ENCODE assay signal across 28 mouse cellular contexts in the genomic region with DNA sequence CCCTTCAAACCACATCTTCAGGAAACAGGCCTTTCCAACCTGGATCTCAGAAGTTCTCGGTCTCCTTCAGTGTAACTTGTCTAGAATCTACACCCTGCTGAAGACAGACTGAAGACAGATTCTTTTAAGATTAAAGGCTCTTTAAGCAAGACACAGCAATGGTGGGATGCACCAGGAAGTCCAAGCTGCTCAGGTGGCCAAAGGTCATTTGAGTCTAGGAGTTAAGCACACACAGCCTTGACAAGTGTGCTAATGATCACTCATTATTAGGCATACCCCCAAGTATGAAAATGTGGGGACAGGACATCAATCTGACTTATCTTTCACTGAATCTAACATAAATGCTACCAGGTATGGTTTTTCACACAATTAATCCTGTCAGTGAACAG. TPM values are rescaled to one million over a fixed set of nuclear protein-coding genes. Genes with fewer than 3 reads are reported as not detected.
DNase-seq lines count a peak whose midpoint lies in the region; ATAC-seq lines count a peak whose summit lies in the region.
"Had no signal": no experiment of that assay in that cellular context is flagged by ENCODE, and none has a peak within 500 bp of the region (broad histone marks: within the 10 kb centered on the region; RNA-seq: fewer than 3 reads in every experiment).

No protein-coding gene starts in this region.

- no peak overlapping the region for H3K4me2 ChIP-seq in intestine, embryonic 15.5 days (replicated peaks)
- no peak overlapping the region for H3K4me2 ChIP-seq in neural tube, embryonic 15.5 days
- H3K4me2 ChIP-seq: forebrain, embryonic 15.5 days; heart, embryonic 11.5 days; hindbrain, embryonic 13.5 days had no signal

- H3K4me3 ChIP-seq in megakaryocyte, embryonic 14.5 days (replicated peaks): peak overlapping the region; percentile 54
- no peak overlapping the region for H3K4me3 ChIP-seq in intestine, embryonic 15.5 days (replicated peaks)
- H3K4me3 ChIP-seq in limb, embryonic 10.5 days: no peak overlapping the region
- no peak overlapping the region for H3K4me3 ChIP-seq in neural tube, embryonic 15.5 days (replicated peaks)
- H3K4me3 ChIP-seq: forebrain, embryonic 15.5 days; heart, adult 2 months; hindbrain, embryonic 10.5 days; hindbrain, embryonic 13.5 days had no signal

- DNase-seq in limb, embryonic 10.5 days (ENCODE audit: low spot score): no peak
- DNase-seq in lung, postnatal 36 days: no peak
- no peak for DNase-seq in heart, adult 9 months (ENCODE audit: low spot score in 2 of 2)
- DNase-seq: adrenal gland, adult 8-10 months; adrenal gland, postnatal 25 days; cerebellum, adult 11-12 months; cerebellum, adult 8-10 months; cerebellum, postnatal 14 days; gastrocnemius, postnatal 25 days; heart, adult 2 months had no signal

- H3K9ac ChIP-seq in intestine, embryonic 15.5 days: no peak overlapping the region
- no peak overlapping the region for H3K9ac ChIP-seq in neural tube, embryonic 15.5 days (replicated peaks)
- H3K9ac ChIP-seq: forebrain, embryonic 15.5 days; hindbrain, embryonic 13.5 days had no signal

- no peak overlapping the region for H3K27ac ChIP-seq in intestine, embryonic 15.5 days
- peak overlapping the region; percentile 46; the same call in 1 of the 2 replicates for H3K27ac ChIP-seq in limb, embryonic 10.5 days
- no peak overlapping the region for H3K27ac ChIP-seq in neural tube, embryonic 15.5 days (replicated peaks)
- H3K27ac ChIP-seq: heart, adult 2 months; hindbrain, embryonic 10.5 days; hindbrain, embryonic 13.5 days had no signal

- 76% methylated on average over 1 of the region's 1 CpGs for WGBS in intestine, embryonic 15.5 days
- WGBS in limb, embryonic 10.5 days: 89% methylated on average over 1 of the region's 1 CpGs
- 86% methylated on average over 1 of the region's 1 CpGs for WGBS in neural tube, embryonic 15.5 days

- no peak for ATAC-seq in megakaryocyte, adult 5-6 weeks (ENCODE audit: poor library complexity, severe bottlenecking)
- ATAC-seq in intestine, embryonic 15.5 days: peak; percentile 55
- ATAC-seq in neural tube, embryonic 15.5 days (ENCODE audit: low FRiP score): no peak
- ATAC-seq: hindbrain, embryonic 16.5 days had no signal

- peaks cover 60% of the 10 kb centered on the region for H3K36me3 ChIP-seq in megakaryocyte, embryonic 14.5 days (replicated peaks; ENCODE audit: low read length)
- H3K36me3 ChIP-seq in intestine, embryonic 15.5 days: no peaks in the 10 kb centered on the region
- H3K36me3 ChIP-seq in limb, embryonic 10.5 days: no peaks in the 10 kb centered on the region; the same call in 1 of the 2 replicates
- H3K36me3 ChIP-seq in neural tube, embryonic 15.5 days: no peaks in the 10 kb centered on the region
- H3K36me3 ChIP-seq: forebrain, embryonic 15.5 days; hindbrain, embryonic 10.5 days; hindbrain, embryonic 13.5 days had no signal

- no peaks in the 10 kb centered on the region for H3K9me3 ChIP-seq in megakaryocyte, embryonic 14.5 days
- no peaks in the 10 kb centered on the region for H3K9me3 ChIP-seq in intestine, embryonic 15.5 days
- H3K9me3 ChIP-seq in limb, embryonic 10.5 days (replicated peaks): peaks cover 6% of the 10 kb centered on the region
- H3K9me3 ChIP-seq in neural tube, embryonic 15.5 days (replicated peaks): no peaks in the 10 kb centered on the region
- H3K9me3 ChIP-seq: forebrain, embryonic 15.5 days had no signal

- no peaks in the 10 kb centered on the region for H3K27me3 ChIP-seq in megakaryocyte, embryonic 14.5 days (replicated peaks)
- H3K27me3 ChIP-seq in intestine, embryonic 15.5 days (replicated peaks): no peaks in the 10 kb centered on the region
- no peaks in the 10 kb centered on the region for H3K27me3 ChIP-seq in limb, embryonic 10.5 days (ENCODE audit: low read depth, poor library complexity, severe bottlenecking)
- no peaks in the 10 kb centered on the region for H3K27me3 ChIP-seq in neural tube, embryonic 15.5 days (replicated peaks)
- H3K27me3 ChIP-seq: forebrain, embryonic 15.5 days; hindbrain, embryonic 13.5 days had no signal

- H3K4me1 ChIP-seq in megakaryocyte, embryonic 14.5 days: peaks cover 99% of the 10 kb centered on the region
- peaks cover 38% of the 10 kb centered on the region for H3K4me1 ChIP-seq in intestine, embryonic 15.5 days (replicated peaks)
- peaks cover 51% of the 10 kb centered on the region for H3K4me1 ChIP-seq in limb, embryonic 10.5 days
- H3K4me1 ChIP-seq in neural tube, embryonic 15.5 days: peaks cover 7% of the 10 kb centered on the region; the same call in 1 of the 2 replicates

RNA-seq across cellular contexts. Expression of a gene that starts 46.4 kb away (rescaled TPM):
- polyA plus RNA-seq in megakaryocyte, embryonic 14.5 days (2012; ENCODE audit: insufficient read depth, low replicate concordance): not detected in 2 replicates
- total RNA-seq in megakaryocyte, adult 5-6 weeks (2015): not detected in 2 replicates
- total RNA-seq in megakaryocyte, adult 5-6 weeks (2017): not detected in 2 replicates
- polyA plus RNA-seq in intestine, embryonic 15.5 days (2015; fragmentation: Nextera tagmentation; extraction: Ambion mirVana): not detected in 2 replicates
- polyA plus RNA-seq in limb, embryonic 10.5 days (2016; fragmentation: Nextera tagmentation; extraction: Ambion mirVana): not detected in 2 replicates
- polyA plus RNA-seq in neural tube, embryonic 15.5 days (2015; fragmentation: Nextera tagmentation; extraction: Ambion mirVana): not detected in 2 replicates
- total RNA-seq: adrenal gland, adult 8-10 months; adrenal gland, postnatal 25 days; gastrocnemius, adult 8-10 months; gastrocnemius, postnatal 25 days; heart, adult 2 months; heart, postnatal 25 days had no signal
- polyA plus RNA-seq: brain, embryonic 14.5 days; embryonic facial prominence, embryonic 11.5 days; embryonic facial prominence, embryonic 14.5 days; forebrain, embryonic 11.5 days; forebrain, embryonic 15.5 days; gonadal fat pad, adult 2 months; heart, adult 2 months; heart, embryonic 11.5 days; heart, embryonic 14.5 days; heart, postnatal 0 days; hindbrain, embryonic 10.5 days; hindbrain, embryonic 16.5 days had no signal

RNA-seq across cellular contexts. Expression of a gene that starts 47.0 kb away (rescaled TPM):
- polyA plus RNA-seq in megakaryocyte, embryonic 14.5 days (2012; ENCODE audit: insufficient read depth, low replicate concordance): 36.5 and 38.7 TPM in 2 replicates
- total RNA-seq in megakaryocyte, adult 5-6 weeks (2015): 16.7 and 17.0 TPM in 2 replicates
- total RNA-seq in megakaryocyte, adult 5-6 weeks (2017): 26.3 and 28.6 TPM in 2 replicates
- 66.4 and 72.6 TPM in 2 replicates for polyA plus RNA-seq in intestine, embryonic 15.5 days (2015; fragmentation: Nextera tagmentation; extraction: Ambion mirVana)
- 17.4 and 28.3 TPM in 2 replicates for polyA plus RNA-seq in limb, embryonic 10.5 days (2016; fragmentation: Nextera tagmentation; extraction: Ambion mirVana)
- 49.2 and 51.7 TPM in 2 replicates for polyA plus RNA-seq in neural tube, embryonic 15.5 days (2015; fragmentation: Nextera tagmentation; extraction: Ambion mirVana)
